Mouse (Mus musculus): Measurements from ENCODE around the gene Trim39.

Trim39 gene

DNA sequence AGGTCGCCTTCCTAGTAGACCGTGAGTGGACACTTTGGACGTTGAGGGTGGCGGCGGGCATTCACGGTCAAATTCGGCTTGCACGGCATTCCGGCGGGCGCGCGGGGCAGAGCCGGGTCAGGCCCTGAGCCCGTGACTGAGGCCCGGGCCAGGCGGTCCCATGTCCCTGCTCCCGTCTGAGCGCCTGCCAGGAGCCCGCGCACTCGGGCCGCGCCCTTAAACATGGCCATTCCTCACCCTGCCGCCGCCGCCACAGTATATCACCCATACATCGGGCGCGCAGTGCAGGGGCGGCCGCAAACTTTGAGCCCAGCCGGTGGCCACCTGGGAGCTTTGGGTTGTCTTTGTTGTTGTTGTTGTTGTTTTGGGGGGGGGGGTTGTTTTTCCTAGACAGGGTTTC, 23.2 kb downstream of the Trim39 start:
- no peak for DNase-seq (ENCODE audit: low spot score)

DNA sequence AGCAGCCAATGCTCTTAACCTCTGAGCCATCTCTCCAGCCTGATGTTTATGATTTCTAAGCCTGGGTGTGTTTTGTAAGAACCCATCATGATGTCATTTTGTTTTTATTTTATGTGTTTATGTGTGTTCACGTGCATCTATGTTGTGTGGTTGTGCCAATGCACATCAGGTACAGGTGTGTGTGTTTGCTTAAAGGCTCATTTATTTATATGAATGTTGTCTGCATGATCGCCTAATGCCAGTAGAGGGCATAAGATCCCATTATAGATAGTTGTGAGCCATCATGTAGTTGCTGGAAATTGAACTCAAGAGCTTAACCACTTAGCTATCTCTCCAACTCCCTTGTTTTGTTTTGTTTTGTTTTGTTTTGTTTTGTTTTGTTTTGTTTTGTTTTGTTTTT, 26.3 kb downstream of the Trim39 start:
- DNase-seq (ENCODE audit: low spot score) = no peak

GRCm38 (mm10) chr17:36244031-36244430, 28.0 kb downstream of the Trim39 start:
- DNase-seq (ENCODE audit: low spot score) = no peak

DNA sequence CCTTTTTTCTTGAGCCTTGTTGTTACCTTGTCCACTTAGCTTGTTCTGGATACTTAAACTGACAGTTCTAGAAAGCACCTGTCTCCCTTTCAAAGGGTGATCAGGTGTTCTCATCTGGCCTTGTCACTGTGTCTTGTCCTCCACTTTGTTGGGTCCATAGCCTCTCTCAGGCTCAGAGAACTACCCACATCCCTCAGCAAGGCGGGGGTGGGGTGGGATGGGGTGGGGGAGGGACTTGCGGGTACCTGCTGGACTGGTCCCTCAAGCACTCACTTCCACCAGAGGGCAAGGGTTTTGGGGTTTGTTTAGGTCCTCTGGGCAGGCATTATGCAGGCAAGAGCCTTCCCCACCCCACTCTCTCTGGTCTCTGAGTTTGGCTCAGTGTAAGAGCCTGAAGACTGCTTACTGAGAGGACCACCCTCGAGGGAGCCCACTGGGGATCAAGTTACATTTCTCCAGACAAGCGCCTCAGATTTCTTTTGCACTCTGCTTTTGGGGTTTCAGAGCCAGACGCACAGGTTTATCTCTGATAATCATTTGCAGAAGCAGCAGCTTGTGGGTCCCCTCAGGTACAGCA, 31.3 kb downstream of the Trim39 start:
- no peak for DNase-seq (ENCODE audit: low spot score)

DNA sequence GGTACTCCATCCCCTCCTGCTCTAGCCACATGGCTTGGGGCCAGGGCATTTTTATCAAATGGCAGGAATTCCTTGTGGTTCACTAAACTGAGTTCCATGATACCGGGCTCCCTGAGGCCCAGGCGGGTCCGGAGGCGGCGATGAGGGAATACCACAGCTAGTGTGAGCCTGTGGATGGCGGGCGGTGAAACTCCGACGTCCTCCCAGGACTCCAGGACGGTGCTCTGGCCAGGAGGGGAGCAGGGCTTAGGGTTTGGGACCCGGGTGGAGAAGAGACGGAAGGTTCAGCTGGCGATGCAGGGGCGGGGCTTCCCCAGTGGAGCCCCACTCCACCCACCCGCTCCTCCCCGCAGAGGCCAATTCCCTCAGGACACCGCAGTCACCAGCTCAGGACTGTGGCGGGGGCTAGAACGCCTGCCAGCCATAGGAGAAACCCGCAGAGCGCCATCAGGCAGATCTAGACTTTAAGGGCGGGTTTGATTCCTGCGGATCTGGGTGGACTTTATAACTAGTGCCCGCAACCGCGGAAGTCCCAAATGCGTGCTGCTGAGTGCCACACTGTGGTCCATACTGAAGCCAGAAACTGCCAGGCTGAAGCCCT, 34.6 kb downstream of the Trim39 start:
- peak; percentile 9 for DNase-seq (ENCODE audit: low spot score)

- peak; percentile 72 for DNase-seq (ENCODE audit: low spot score)
These were observed 36.7 kb downstream of the Trim39 start for GRCm38 (mm10) chr17:36235300-36235699.

GRCm38 (mm10) chr17:36233572-36233971, 38.5 kb downstream of the Trim39 start:
- DNase-seq (ENCODE audit: low spot score) = no peak

DNA sequence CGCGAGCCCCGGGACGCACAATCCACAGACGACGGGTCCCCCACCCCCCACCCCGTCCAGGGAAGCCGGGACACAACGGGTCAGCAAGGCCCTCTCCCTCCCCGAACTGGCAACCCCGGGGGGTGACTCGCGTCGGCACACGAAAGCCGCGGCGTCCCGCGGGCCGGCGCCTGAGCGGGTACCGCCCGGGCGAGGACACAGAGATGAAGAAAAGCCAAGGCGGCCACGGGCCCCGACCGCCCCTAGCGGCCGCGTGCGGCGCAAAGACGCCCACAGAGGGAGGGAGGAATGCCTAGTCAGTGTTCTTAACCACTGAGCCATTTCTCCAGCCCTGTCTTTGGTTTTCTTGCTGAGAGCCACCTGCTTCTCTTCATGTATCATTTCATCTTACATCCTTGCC, 40.7 kb downstream of the Trim39 start:
- DNase-seq (ENCODE audit: low spot score) = peak; percentile 80

- peak; percentile 55 for DNase-seq (ENCODE audit: low spot score)
These were observed 43.0 kb downstream of the Trim39 start for GRCm38 (mm10) chr17:36229046-36229445.

- DNase-seq (ENCODE audit: low spot score) = peak; percentile 85
These were observed 45.1 kb downstream of the Trim39 start for GRCm38 (mm10) chr17:36226921-36227320.

- no peak for DNase-seq (ENCODE audit: low spot score)
These were observed 46.7 kb downstream of the Trim39 start for GRCm38 (mm10) chr17:36225231-36225824.

GRCm38 (mm10) chr17:36224451-36224850, 47.6 kb downstream of the Trim39 start:
- no peak for DNase-seq (ENCODE audit: low spot score)

DNA sequence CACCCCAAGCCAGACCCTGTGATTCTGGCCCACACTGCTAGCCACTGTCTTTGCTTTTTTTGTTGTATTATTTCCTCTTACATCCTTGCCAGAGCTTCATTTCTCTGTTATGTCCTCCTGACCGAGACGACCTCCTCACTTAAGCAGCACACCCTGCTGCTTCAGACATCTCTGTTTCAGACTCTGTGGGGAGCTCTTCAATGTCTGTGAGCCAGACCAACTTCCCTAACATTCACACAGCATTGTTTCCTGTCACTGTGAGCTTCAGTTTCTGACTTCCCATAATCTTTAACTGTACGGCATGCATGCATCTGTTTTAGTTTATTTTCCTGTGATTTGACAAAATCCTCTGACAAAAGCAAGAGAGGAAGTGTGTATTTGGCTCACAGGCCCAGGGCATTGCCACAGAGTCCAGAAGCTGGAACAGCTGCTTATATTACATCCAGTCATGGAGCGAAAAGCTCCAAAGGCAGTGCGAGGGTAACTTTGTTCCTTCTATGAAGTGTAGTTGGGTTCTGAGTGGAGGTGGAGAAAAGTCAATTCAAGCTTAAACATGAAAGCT, 53.4 kb downstream of the Trim39 start:
- no peak for DNase-seq (ENCODE audit: low spot score)

GRCm38 (mm10) chr17:36215586-36215985, 56.5 kb downstream of the Trim39 start:
- no peak for DNase-seq (ENCODE audit: low spot score)
